Mouse (Mus musculus) c-Kit-positive CD71-positive TER-119-positive erythroid progenitor cells, embryonic 14.5 days (primary cell): Measurements from ENCODE around the gene Unc13d.
"Not testable (repeated sequence)": the region's sequence is repeated elsewhere in the genome, so short reads cannot be mapped to it uniquely, and the experiment has no call there.

Experiments
- DNase-seq: peaks from one replicate; pipeline ENCODE4 v3.0.0-alpha.2; 2013; ENCODE audit warnings: low spot score

Unc13d gene

GRCm38 (mm10) chr11:116043286-116043685 is 34.5 kb downstream of the Unc13d start:
- DNase-seq = no peak

- DNase-seq = no peak
Observed at GRCm38 (mm10) chr11:116042372-116043138, 35.2 kb downstream of the Unc13d start.

GRCm38 (mm10) chr11:116041833-116042232 is 35.9 kb downstream of the Unc13d start:
- no peak for DNase-seq

DNA sequence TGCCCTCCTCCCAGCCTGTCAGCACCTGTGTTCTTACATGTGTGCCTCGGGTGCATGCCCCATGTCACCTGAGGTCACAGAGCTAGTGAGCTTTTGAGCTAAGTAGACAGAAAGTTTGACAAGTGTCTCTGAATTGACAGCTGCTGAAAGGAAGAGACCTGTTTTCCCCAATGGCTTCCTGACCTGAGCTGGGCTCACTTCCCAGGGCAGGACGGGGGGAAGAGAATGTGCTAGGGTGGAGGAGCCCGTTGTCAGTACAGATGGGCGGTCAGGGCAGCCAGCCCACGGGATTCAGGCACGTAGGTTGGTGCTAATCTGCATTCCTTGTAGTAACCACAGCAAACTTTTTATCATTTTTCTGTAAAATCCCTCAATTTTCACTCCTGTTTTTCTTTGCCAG is 37.2 kb downstream of the Unc13d start:
- DNase-seq = no peak

- DNase-seq = no peak
Observed at GRCm38 (mm10) chr11:116037826-116038225, 39.9 kb downstream of the Unc13d start.

DNA sequence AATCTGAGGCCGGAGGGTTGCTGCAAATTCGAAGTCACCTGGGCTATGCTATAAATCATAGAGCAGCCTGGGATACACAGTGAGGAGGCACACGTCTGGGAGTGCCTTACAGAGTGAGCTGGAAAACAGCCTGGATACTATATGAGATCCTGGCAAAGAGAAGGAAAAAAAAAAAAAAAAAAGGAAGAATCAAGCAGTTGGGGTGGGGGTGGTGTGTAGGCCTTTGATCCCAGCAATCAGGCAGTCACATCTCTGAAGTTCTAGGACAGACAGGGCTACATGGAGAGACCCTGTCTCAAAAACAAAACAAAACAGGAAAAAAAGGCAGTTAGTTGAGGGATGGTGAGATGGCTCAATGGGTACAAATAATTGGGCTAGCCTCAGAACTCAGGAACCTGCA is 41.1 kb downstream of the Unc13d start:
- no peak for DNase-seq

DNA sequence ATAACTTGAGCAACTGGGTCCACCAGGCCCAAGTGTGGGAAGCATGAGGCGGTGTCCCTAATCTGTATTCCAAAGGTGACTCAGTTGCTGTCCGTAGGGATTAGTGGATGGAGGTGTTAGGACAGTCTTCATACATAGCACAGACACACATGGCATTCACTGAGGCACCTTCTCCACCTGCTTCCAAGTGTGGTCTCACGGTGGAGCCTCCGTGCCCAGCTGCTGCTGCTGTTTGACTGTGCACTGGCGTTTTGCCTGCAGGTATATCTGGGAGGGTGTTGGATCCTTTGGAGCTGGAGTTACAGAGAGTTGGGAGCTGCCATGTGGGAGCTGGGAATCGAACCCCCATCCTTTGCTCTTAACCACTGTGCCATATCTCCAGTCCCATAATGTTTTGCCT is 43.2 kb downstream of the Unc13d start:
- no peak for DNase-seq

DNA sequence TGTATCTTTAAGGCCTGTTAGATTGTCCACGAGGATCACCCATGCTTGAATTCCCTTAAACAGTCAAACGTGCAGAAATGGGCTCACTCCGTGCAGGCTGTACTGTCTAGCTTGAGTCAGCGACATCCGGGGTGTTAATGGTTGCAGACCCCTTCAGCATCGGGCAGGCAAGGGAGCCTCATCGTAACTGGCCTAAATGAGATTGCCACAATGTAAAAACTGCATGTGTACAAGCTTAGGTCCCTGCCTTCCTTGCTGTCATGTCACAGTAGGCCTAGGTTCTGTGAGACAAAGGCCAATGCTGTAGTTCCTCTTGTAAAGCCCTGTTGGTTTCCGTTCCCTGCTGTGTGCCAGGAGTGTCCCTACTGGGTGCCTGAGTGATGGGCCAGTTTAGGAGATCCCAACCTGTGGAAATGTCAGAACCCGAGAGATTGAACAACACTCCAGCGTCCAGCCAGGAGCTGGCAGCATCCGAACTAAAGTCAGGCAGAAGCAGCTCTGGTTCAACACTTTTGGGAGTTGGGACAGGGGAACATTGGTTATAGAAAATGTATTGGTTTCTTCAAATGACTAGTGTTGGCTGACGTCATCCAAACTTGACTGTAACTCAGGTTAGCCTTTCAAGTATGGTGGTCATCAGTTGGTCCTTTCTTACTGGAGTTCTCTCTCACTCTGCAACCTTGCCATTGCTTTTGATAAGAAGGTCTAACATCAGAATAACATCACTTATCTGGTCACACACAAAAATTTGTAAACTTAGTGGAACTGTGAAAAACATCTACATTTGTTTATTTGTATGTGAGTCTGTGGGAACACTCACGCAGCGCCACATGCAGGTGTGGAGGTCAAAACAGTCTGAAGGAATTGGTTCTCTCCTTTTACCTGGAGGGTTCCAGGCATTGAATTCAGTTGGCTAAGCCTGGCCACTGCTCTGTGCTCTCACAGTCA is 46.6 kb downstream of the Unc13d start:
- no peak for DNase-seq

- peak; percentile 94 for DNase-seq
Observed at GRCm38 (mm10) chr11:116030088-116030897, 47.5 kb downstream of the Unc13d start, which contains the start of gene Unk. Unk (plus strand) TSS chr11:116030322.

DNA sequence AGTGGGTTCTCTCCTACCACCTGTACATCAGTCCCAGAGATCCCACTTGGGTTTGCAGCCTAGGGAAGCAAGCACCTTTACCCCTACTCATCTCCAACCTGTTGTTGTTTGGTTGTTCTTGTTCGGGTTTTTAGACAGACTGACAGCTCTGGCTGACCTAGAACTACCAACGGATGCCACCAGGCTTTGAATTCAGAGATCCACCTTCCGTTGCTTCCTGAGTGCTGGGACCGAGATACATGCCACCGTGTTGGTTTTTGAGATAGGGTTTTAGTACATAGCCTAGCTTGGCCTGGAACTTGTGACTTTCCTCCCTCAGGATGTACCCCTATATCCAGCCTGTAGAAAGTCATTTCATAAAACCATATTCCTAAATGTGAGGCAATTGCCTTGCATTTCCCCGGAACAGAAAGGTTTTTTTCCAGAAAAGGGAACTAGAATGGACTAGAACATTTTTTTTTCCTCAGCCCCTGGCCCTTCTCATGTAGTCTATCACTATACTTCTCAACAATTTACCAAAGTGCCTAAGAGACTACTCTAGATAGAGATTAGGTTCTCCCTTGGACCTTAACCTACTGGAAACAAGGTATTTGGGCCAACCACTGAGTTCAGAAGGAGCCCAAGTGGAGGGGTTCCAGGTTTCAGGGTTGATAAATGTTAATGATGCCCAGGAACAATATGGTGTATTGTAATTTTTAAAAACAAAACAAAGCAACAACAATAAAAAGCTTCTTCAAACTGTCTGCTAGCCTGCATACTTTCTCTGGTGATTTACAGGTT is 48.5 kb downstream of the Unc13d start:
- no peak for DNase-seq

- DNase-seq = no peak
Observed at GRCm38 (mm10) chr11:116028177-116028865, 49.4 kb downstream of the Unc13d start.

GRCm38 (mm10) chr11:116027756-116028155 is 50.0 kb downstream of the Unc13d start, which contains the start of gene H3f3b:
H3f3b (minus strand) TSS chr11:116027962.
- DNase-seq = no peak

DNA sequence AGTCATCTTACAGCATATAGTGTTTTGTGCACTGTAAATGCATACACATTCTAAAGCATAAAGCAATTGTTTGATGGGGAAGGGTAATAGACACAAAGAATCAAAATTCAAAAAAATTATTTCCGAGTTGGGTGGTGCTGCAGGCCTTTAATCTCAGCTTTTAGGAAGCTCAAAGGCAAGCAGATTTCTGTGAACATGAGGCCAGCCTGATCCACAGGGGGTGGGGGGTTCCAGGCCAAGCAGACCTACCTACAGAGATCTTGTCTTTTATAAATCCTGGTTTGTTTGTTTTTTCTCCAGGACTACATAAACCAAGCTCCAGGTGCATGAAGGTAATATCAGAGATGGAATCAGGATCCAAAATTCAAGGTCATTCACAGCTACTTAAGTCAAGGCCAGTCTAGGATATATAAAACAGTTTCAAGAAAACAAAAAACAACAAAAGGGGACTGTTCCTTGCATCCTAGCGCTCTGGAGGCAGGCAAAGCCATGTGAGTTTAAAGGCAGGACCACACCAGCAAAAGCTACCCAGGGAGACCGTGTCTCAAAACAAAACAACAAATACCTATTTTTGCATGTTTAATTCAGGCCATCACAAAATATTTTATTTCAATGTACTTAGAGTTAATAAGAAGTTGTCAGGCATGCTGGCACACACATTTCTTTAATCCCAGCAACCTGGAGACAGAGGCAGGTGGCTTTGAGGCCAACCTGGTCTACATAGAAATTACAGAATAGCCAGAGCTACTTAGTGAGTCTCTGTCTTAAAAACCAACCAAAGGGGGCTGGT is 52.5 kb downstream of the Unc13d start:
- no peak for DNase-seq

DNA sequence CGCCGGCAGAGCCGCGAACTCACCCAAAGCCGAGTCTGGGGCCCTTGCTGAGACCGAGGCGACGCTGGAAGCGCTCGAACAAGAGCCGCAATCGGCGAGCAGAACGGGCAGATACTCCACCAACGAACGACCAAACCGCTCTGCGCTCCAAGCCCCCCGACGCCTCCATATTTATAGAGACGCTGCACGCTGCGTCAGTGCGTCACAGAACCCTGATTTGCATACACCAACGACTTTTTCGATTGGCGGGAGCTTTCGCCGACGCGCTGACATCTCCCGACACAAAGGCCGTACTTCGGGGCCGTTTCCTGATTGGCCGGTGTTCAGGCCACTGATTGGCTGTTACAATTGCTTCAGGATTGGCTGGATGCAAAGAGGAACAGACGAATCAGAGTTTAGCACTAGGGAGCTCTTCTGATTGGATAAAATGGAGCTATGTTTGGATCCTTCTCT is 53.4 kb downstream of the Unc13d start:
- peak; percentile 99 for DNase-seq

GRCm38 (mm10) chr11:116023771-116024355 is 53.9 kb downstream of the Unc13d start:
- no peak for DNase-seq

DNA sequence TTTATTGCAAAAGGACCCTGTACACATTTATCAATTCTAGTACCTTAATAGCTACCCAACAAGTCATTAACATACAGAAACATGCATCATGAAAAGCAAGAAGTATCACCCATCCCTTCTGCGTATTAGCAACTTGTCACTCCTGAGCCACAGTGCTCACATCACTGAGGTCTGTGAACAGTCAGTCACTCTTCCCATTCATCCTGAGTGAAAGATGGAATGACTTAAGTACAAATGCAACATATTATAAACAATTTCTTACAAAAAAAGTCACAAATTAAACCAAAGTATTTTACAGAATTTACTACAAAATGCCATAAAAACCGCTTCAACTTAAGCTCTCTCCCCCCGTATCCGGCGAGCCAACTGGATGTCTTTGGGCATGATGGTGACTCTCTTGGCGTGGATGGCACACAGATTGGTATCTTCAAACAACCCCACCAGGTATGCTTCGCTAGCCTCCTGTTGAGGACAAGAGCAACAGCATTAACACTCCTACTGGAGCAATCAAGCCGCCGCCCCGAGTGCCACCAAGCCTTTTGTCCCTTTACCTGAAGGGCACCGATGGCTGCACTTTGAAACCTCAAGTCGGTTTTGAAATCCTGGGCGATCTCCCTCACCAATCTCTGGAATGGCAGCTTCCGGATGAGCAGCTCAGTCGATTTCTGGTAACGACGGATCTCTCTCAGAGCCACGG is 54.5 kb downstream of the Unc13d start:
- not testable (repeated sequence) for DNase-seq

DNA sequence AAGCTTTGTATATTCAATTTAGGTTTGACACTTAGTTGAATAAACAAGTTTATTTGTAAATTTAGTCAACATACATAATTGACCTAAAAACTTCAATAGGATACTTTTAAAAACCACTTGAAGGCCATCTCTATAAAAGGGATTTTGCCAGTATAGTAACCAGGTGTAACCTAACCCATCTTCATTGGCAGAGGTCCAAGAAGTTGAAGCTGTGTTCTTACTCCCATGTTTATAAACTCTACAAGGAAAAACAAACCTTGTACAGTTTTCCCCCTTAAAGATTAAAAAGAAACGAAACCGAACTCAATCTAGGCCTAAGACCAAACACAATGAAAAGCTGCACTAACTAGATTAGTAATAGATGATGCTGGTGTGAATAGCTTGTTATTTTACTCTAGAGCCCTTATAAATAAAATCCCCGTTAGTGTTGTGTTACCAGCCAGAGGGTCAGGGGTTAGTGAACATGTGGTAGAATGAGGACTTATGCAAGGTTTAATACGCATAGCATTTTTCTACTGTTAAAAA is 55.4 kb downstream of the Unc13d start:
- no peak for DNase-seq
